Mouse (Mus musculus): Measurements from ENCODE around the gene Aif1. TPM values are rescaled to one million over a fixed set of nuclear protein-coding genes. Genes with fewer than 3 reads are reported as not detected.

The Aif1 gene
- 2.1 and 4.1 TPM in 2 replicates for polyA plus RNA-seq (2012; rRNA removed)

GRCm38 (mm10) chr17:35175968-35176367 is at the start of gene Aif1:
TSS of gene Aif1 (minus strand) at chr17:35176068.
- Histone ChIP-seq H3K4me1 (ENCODE audit: control insufficient read depth, insufficient read depth, low read length) (no peaks in the 10 kb centered on the region), H3K27ac (ENCODE audit: insufficient read depth, low read length) (no peak within 1 kb of the TSS), H3K27me3 (ENCODE audit: control insufficient read depth, insufficient read depth, low read length) (no peaks in the 10 kb centered on the region), H3K4me3 (replicated peaks; ENCODE audit: insufficient read depth, low read depth, low read length) (no peak within 1 kb of the TSS)
- TF ChIP-seq POLR2A (IDR thresholded peaks at IDR 0.05; ENCODE audit: borderline replicate concordance, insufficient read depth, low read length), result no peak
- no peak for TF ChIP-seq CTCF (IDR thresholded peaks at IDR 0.05; ENCODE audit: borderline replicate concordance, insufficient read depth, low read depth, low read length)
- WGBS, result 46% methylated on average over 2 of the region's 2 CpGs
- DNase-seq, result no peak

GRCm38 (mm10) chr17:35225456-35225855 is 49.6 kb upstream of the Aif1 start:
- DNase-seq, result no peak
- H3K27me3 ChIP-seq (ENCODE audit: control insufficient read depth, insufficient read depth, low read length), result no peaks in the 10 kb centered on the region
- TF ChIP-seq CTCF (IDR thresholded peaks at IDR 0.05; ENCODE audit: borderline replicate concordance, insufficient read depth, low read depth, low read length) (no peak), POLR2A (IDR thresholded peaks at IDR 0.05; ENCODE audit: borderline replicate concordance, insufficient read depth, low read length) (no peak)
- H3K4me1 ChIP-seq (ENCODE audit: control insufficient read depth, insufficient read depth, low read length), result peaks cover 4% of the 10 kb centered on the region; the same call in 1 of the 2 replicates
- no peak overlapping the region for H3K27ac ChIP-seq (ENCODE audit: insufficient read depth, low read length)
- H3K4me3 ChIP-seq (replicated peaks; ENCODE audit: insufficient read depth, low read depth, low read length), result no peak overlapping the region
- 93% methylated on average over 5 of the region's 5 CpGs for WGBS

- DNase-seq, result no peak
- Histone ChIP-seq H3K27me3 (ENCODE audit: control insufficient read depth, insufficient read depth, low read length) (no peaks in the 10 kb centered on the region), H3K27ac (ENCODE audit: insufficient read depth, low read length) (no peak overlapping the region), H3K4me3 (replicated peaks; ENCODE audit: insufficient read depth, low read depth, low read length) (no peak overlapping the region), H3K4me1 (ENCODE audit: control insufficient read depth, insufficient read depth, low read length) (peaks cover 10% of the 10 kb centered on the region)
- no peak for TF ChIP-seq CTCF (IDR thresholded peaks at IDR 0.05; ENCODE audit: borderline replicate concordance, insufficient read depth, low read depth, low read length)
- no peak for TF ChIP-seq POLR2A (IDR thresholded peaks at IDR 0.05; ENCODE audit: borderline replicate concordance, insufficient read depth, low read length)
- 96% methylated on average over 4 of the region's 4 CpGs for WGBS
Measured at GRCm38 (mm10) chr17:35224641-35225040, 48.8 kb upstream of the Aif1 start.

GRCm38 (mm10) chr17:35222299-35222698 is 46.4 kb upstream of the Aif1 start:
- Histone ChIP-seq H3K4me1 (ENCODE audit: control insufficient read depth, insufficient read depth, low read length) (peaks cover 15% of the 10 kb centered on the region), H3K27me3 (ENCODE audit: control insufficient read depth, insufficient read depth, low read length) (no peaks in the 10 kb centered on the region), H3K27ac (ENCODE audit: insufficient read depth, low read length) (no peak overlapping the region; the same call in 1 of the 2 replicates), H3K4me3 (replicated peaks; ENCODE audit: insufficient read depth, low read depth, low read length) (no peak overlapping the region)
- no peak for DNase-seq
- no peak for TF ChIP-seq CTCF (IDR thresholded peaks at IDR 0.05; ENCODE audit: borderline replicate concordance, insufficient read depth, low read depth, low read length)
- no peak for TF ChIP-seq POLR2A (IDR thresholded peaks at IDR 0.05; ENCODE audit: borderline replicate concordance, insufficient read depth, low read length)
- 16% methylated on average over 6 of the region's 6 CpGs for WGBS

- H3K27me3 ChIP-seq (ENCODE audit: control insufficient read depth, insufficient read depth, low read length), result no peaks in the 10 kb centered on the region
- TF ChIP-seq CTCF (IDR thresholded peaks at IDR 0.05; ENCODE audit: borderline replicate concordance, insufficient read depth, low read depth, low read length) (no peak), POLR2A (IDR thresholded peaks at IDR 0.05; ENCODE audit: borderline replicate concordance, insufficient read depth, low read length) (no peak)
- peaks cover 15% of the 10 kb centered on the region for H3K4me1 ChIP-seq (ENCODE audit: control insufficient read depth, insufficient read depth, low read length)
- no peak within 1 kb of the TSS for H3K4me3 ChIP-seq (replicated peaks; ENCODE audit: insufficient read depth, low read depth, low read length)
- peak within 1 kb of the TSS; percentile 46; the same call in 1 of the 2 replicates for H3K27ac ChIP-seq (ENCODE audit: insufficient read depth, low read length)
- 66% methylated on average over 28 of the region's 28 CpGs for WGBS
- no peak for DNase-seq
Measured at GRCm38 (mm10) chr17:35220156-35220952, 44.5 kb upstream of the Aif1 start, which contains the start of gene Gm16181. TSS of gene Gm16181 (plus strand) at chr17:35220834.

- TF ChIP-seq CTCF (IDR thresholded peaks at IDR 0.05; ENCODE audit: borderline replicate concordance, insufficient read depth, low read depth, low read length) (no peak), POLR2A (IDR thresholded peaks at IDR 0.05; ENCODE audit: borderline replicate concordance, insufficient read depth, low read length) (no peak)
- DNase-seq, result peak in 1 of 2 experiments; percentile 36
- peak overlapping the region; percentile 46; the same call in 1 of the 2 replicates for H3K27ac ChIP-seq (ENCODE audit: insufficient read depth, low read length)
- peaks cover 15% of the 10 kb centered on the region for H3K4me1 ChIP-seq (ENCODE audit: control insufficient read depth, insufficient read depth, low read length)
- no peaks in the 10 kb centered on the region for H3K27me3 ChIP-seq (ENCODE audit: control insufficient read depth, insufficient read depth, low read length)
- H3K4me3 ChIP-seq (replicated peaks; ENCODE audit: insufficient read depth, low read depth, low read length), result no peak overlapping the region
- 49% methylated on average over 6 of the region's 6 CpGs for WGBS
Measured at GRCm38 (mm10) chr17:35219601-35220041, 43.8 kb upstream of the Aif1 start.

GRCm38 (mm10) chr17:35218516-35219193 is 42.8 kb upstream of the Aif1 start:
- WGBS, result 83% methylated on average over 18 of the region's 18 CpGs
- no peak for DNase-seq

More at GRCm38 (mm10) chr17:35218516-35219193, 42.8 kb upstream of the Aif1 start:
- no peaks in the 10 kb centered on the region for H3K27me3 ChIP-seq (ENCODE audit: control insufficient read depth, insufficient read depth, low read length)
- no peak for TF ChIP-seq POLR2A (IDR thresholded peaks at IDR 0.05; ENCODE audit: borderline replicate concordance, insufficient read depth, low read length)
- TF ChIP-seq CTCF (IDR thresholded peaks at IDR 0.05; ENCODE audit: borderline replicate concordance, insufficient read depth, low read depth, low read length), result no peak
- H3K27ac ChIP-seq (ENCODE audit: insufficient read depth, low read length), result no peak overlapping the region
- peaks cover 15% of the 10 kb centered on the region for H3K4me1 ChIP-seq (ENCODE audit: control insufficient read depth, insufficient read depth, low read length)
- no peak overlapping the region for H3K4me3 ChIP-seq (replicated peaks; ENCODE audit: insufficient read depth, low read depth, low read length)

Data from cerebellum, adult 2 months (tissue).